Mouse (Mus musculus) lung, adult 2 months (tissue): ENCODE data around the gene Kpna7.

Source experiments
- CTCF ChIP-seq: fragments of 200-500 bp; IDR thresholded peaks from 2 replicates; pipeline ENCODE4 v1.5.1; 2011; ENCODE audit warnings: mild to moderate bottlenecking, low read length, control low read depth; ENCODE audit not compliant: insufficient read depth
- POLR2A ChIP-seq: fragments of 200-500 bp; IDR thresholded peaks from 2 replicates; pipeline ENCODE4 v1.6.1; 2011; ENCODE audit warnings: low read depth, mild to moderate bottlenecking, control low read depth, low read length, borderline replicate concordance; ENCODE audit errors: extremely low read depth

DNA sequence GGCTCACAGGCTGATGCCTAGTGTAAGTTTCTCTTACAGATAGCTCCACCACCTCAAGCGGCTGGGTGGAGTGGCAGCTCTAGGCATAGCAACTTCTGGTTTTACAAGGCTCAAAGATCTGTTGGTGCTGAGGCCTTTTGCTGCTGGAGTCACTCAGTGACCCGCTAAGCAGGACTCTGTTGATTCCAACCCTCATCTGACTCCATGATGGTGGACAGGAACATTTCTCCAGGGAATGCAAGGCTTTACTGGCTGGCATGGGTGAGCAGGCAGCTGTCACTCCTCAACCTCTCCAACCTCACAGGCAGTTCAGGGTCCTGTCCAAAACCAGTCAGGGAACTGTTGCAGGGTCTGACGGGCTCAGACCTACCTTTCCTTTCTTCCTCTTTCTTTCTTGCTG, 47.2 kb upstream of the Kpna7 start:
- no peak for TF ChIP-seq CTCF
- TF ChIP-seq POLR2A, result no peak
